Mouse (Mus musculus): Measurements from ENCODE around the gene Tekt4. TPM values are rescaled to one million over a fixed set of nuclear protein-coding genes. Genes with fewer than 3 reads are reported as not detected.
A peak's percentile ranks its signal among the peaks of the same experiment; 100 is the strongest.

The Tekt4 gene
- polyA plus RNA-seq, 1 experiment from 2014 or later: 0.55 TPM

DNA sequence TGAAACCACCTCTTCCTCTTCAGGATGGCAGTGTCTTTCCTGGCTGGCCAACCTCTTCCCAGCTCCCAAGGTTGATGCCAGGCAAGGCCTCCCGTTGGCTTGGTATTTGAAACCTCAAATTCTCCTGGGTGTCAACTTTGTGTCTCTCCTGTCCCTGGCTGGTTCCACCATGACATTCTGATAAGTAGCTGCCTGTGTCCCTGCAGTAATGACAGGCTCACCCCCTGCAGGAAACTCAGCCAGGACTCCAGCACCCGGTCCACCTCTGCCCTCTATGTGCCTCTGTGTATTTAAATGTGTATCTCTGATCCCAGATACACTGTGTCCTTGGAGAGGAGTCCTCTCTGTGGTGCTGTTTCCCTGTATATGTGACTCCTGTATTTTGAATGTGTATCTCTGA lies 11.8 kb downstream of the Tekt4 start:
- Histone ChIP-seq H3K9me3 (no peaks in the 10 kb centered on the region), H3K27ac (peak overlapping the region; percentile 94), H3K36me3 (no peaks in the 10 kb centered on the region), H3K27me3 (ENCODE audit: insufficient read depth, poor library complexity, severe bottlenecking) (no peaks in the 10 kb centered on the region), H3K4me3 (no peak overlapping the region), H3K4me1 (peaks cover 94% of the 10 kb centered on the region)
- WGBS: 45% methylated on average over 2 of the region's 2 CpGs
- no peak for DNase-seq (ENCODE audit: low spot score)

- Histone ChIP-seq H3K27ac (peak overlapping the region; percentile 54), H3K4me1 (peaks cover 96% of the 10 kb centered on the region), H3K27me3 (ENCODE audit: insufficient read depth, poor library complexity, severe bottlenecking) (peaks cover 7% of the 10 kb centered on the region), H3K9me3 (no peaks in the 10 kb centered on the region), H3K36me3 (no peaks in the 10 kb centered on the region), H3K4me3 (no peak overlapping the region)
- WGBS: 18% methylated on average over 6 of the region's 6 CpGs
- DNase-seq (ENCODE audit: low spot score): no peak
These were observed 13.4 kb downstream of the Tekt4 start for GRCm38 (mm10) chr17:25467781-25468180.

GRCm38 (mm10) chr17:25468301-25468700 lies 13.9 kb downstream of the Tekt4 start:
- 41% methylated on average over 6 of the region's 6 CpGs for WGBS
- DNase-seq (ENCODE audit: low spot score): no peak
- no peaks in the 10 kb centered on the region for H3K9me3 ChIP-seq
- H3K4me3 ChIP-seq: no peak overlapping the region
- peak overlapping the region; percentile 54 for H3K27ac ChIP-seq
- peaks cover 12% of the 10 kb centered on the region for H3K27me3 ChIP-seq (ENCODE audit: insufficient read depth, poor library complexity, severe bottlenecking)
- no peaks in the 10 kb centered on the region for H3K36me3 ChIP-seq
- peaks cover 91% of the 10 kb centered on the region for H3K4me1 ChIP-seq

DNA sequence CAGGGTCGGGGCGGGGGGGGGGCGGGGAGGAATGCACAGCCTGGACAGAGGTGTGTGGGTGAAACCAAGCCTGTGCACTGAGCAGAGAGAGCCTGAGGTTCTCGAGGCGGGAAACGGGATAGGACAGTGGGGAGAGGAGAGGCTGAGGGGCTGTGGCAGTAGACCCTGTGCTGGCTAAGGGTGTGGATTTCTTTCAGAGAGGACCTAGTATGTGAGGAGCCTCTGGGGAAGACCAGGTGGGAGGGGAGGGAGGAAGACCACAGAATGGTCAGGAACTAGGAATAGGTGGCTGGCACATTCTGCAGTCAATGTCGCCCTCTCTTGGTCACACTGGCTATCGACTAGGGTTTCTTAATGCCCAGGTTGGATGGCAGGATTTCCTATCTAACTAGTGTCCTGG lies 15.4 kb downstream of the Tekt4 start:
- Histone ChIP-seq H3K9me3 (no peaks in the 10 kb centered on the region), H3K36me3 (no peaks in the 10 kb centered on the region), H3K4me1 (peaks cover 86% of the 10 kb centered on the region), H3K27me3 (ENCODE audit: insufficient read depth, poor library complexity, severe bottlenecking) (peaks cover 25% of the 10 kb centered on the region), H3K27ac (peak overlapping the region; percentile 54; the same call in 1 of the 2 replicates), H3K4me3 (no peak overlapping the region)
- DNase-seq (ENCODE audit: low spot score): no peak
- 35% methylated on average over 8 of the region's 8 CpGs for WGBS

GRCm38 (mm10) chr17:25471418-25471817 lies 17.0 kb downstream of the Tekt4 start:
- no peak for DNase-seq (ENCODE audit: low spot score)
- no peaks in the 10 kb centered on the region for H3K36me3 ChIP-seq
- no peaks in the 10 kb centered on the region for H3K9me3 ChIP-seq
- peaks cover 39% of the 10 kb centered on the region for H3K27me3 ChIP-seq (ENCODE audit: insufficient read depth, poor library complexity, severe bottlenecking)
- peaks cover 82% of the 10 kb centered on the region for H3K4me1 ChIP-seq
- peak overlapping the region; percentile 19 for H3K27ac ChIP-seq
- WGBS: 39% methylated on average over 8 of the region's 8 CpGs
- peak overlapping the region; percentile 34 for H3K4me3 ChIP-seq

GRCm38 (mm10) chr17:25472044-25472443 lies 17.6 kb downstream of the Tekt4 start:
- H3K4me1 ChIP-seq: peaks cover 82% of the 10 kb centered on the region

DNA sequence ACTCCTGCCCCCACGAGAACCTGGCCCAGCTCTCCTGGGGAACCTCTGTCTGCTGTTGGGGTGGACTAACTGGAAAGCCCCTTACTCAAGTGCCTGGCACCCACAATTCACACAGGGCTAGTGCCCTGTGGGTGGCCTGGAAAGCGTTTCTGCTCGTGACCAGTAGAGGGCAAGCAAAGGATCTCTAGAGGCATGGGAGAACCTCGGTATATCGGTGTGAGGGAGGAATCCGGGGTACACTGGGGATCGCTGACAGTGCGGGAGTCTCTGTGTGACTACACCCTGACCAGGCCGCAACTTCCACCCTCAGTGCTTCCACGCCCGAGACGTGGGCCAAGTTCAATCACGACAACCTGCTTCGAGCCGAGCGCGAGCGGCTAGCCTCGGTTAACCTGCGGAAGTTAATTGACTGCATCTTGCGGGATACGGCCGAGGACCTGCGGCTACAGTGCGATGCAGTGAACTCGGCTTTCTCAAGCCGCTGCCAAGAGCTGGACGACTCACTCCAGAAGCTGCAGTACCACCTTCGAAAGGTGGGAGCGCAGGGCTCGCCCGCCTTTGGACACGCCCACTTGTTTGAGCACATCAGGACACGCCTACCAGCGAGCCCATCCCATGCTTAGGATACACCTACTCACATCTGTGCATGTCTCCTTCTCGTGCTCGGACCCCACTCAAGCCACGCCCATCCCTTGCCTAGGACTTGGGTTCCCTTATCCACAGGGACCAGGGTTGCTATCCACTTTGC lies 20.1 kb downstream of the Tekt4 start:
- Histone ChIP-seq H3K36me3 (no peaks in the 10 kb centered on the region), H3K4me3 (peak overlapping the region; percentile 59), H3K27ac (no peak overlapping the region), H3K27me3 (ENCODE audit: insufficient read depth, poor library complexity, severe bottlenecking) (peaks cover 65% of the 10 kb centered on the region), H3K4me1 (peaks cover 80% of the 10 kb centered on the region), H3K9me3 (no peaks in the 10 kb centered on the region)
- peak; percentile 92 for DNase-seq (ENCODE audit: low spot score)
- WGBS: 2% methylated on average over 38 of the region's 38 CpGs

More at GRCm38 (mm10) chr17:25472044-25472443, 17.6 kb downstream of the Tekt4 start:
- no peaks in the 10 kb centered on the region for H3K36me3 ChIP-seq
- DNase-seq (ENCODE audit: low spot score): no peak
- H3K27me3 ChIP-seq (ENCODE audit: insufficient read depth, poor library complexity, severe bottlenecking): peaks cover 46% of the 10 kb centered on the region
- WGBS: 30% methylated on average over 14 of the region's 14 CpGs
- no peaks in the 10 kb centered on the region for H3K9me3 ChIP-seq
- H3K4me3 ChIP-seq: peak overlapping the region; percentile 34
- H3K27ac ChIP-seq: peak overlapping the region; percentile 19

DNA sequence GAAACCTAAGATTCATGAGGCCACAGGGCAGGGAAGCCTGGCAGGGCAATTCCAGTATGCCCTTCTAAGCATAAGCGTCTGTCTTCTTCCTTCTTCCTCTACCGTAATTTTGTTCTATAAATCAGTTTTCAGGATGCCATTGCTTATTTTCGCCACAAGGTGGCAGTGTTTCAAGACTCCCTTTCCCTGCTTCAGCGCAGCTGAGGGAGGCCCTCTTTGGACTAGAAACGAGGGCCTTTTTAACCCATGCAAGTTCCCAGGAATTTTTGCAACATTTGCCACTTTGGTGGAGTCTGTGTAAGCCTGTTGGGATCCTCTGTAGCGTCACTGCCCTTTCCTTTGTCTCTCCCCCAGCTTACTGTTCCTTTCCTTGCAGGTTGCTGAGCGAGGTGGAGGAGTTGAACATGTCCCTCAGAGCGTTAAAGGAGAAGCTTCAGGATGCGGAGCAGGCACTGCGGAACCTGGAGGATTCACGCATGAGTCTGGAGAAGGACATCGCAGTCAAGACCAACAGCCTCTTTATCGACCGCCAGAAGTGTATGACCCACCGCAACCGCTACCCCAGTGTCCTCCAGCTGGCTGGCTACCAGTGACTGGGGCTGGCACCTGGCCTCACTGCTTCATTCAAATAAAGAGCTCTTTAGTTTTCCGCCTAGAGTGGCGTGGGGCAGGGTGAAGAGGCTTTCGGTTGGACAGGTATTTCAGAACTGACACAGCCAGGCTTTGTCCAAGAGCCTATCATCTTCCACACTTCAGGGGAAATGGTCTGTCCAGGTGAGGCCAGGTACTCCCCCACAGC lies 21.7 kb downstream of the Tekt4 start:
- no peak for DNase-seq (ENCODE audit: low spot score)

GRCm38 (mm10) chr17:25480152-25480551 lies 25.7 kb downstream of the Tekt4 start:
- peaks cover 65% of the 10 kb centered on the region for H3K27me3 ChIP-seq (ENCODE audit: insufficient read depth, poor library complexity, severe bottlenecking)
- H3K9me3 ChIP-seq: no peaks in the 10 kb centered on the region
- H3K27ac ChIP-seq: peak overlapping the region; percentile 80
- peaks cover 72% of the 10 kb centered on the region for H3K4me1 ChIP-seq
- DNase-seq (ENCODE audit: low spot score): no peak
- WGBS: 40% methylated on average over 8 of the region's 8 CpGs
- no peaks in the 10 kb centered on the region for H3K36me3 ChIP-seq
- no peak overlapping the region for H3K4me3 ChIP-seq

More for the DNA sequence above, 21.7 kb downstream of the Tekt4 start:
- H3K27ac ChIP-seq: peak overlapping the region; percentile 23; the same call in 1 of the 2 replicates
- H3K9me3 ChIP-seq: no peaks in the 10 kb centered on the region
- peaks cover 81% of the 10 kb centered on the region for H3K4me1 ChIP-seq
- WGBS: 36% methylated on average over 19 of the region's 19 CpGs
- H3K27me3 ChIP-seq (ENCODE audit: insufficient read depth, poor library complexity, severe bottlenecking): peaks cover 68% of the 10 kb centered on the region
- H3K4me3 ChIP-seq: no peak overlapping the region
- H3K36me3 ChIP-seq: no peaks in the 10 kb centered on the region

- Histone ChIP-seq H3K27ac (peak overlapping the region; percentile 80), H3K4me3 (no peak overlapping the region), H3K4me1 (peaks cover 72% of the 10 kb centered on the region), H3K9me3 (no peaks in the 10 kb centered on the region), H3K36me3 (no peaks in the 10 kb centered on the region), H3K27me3 (ENCODE audit: insufficient read depth, poor library complexity, severe bottlenecking) (peaks cover 65% of the 10 kb centered on the region)
- 30% methylated on average over 4 of the region's 4 CpGs for WGBS
- peak; percentile 82 for DNase-seq (ENCODE audit: low spot score)
These were observed 26.4 kb downstream of the Tekt4 start for GRCm38 (mm10) chr17:25480820-25481219.

GRCm38 (mm10) chr17:25482092-25482491 lies 27.7 kb downstream of the Tekt4 start:
- Histone ChIP-seq H3K4me1 (peaks cover 63% of the 10 kb centered on the region), H3K27ac (peak overlapping the region; percentile 80; the same call in 1 of the 2 replicates), H3K36me3 (no peaks in the 10 kb centered on the region)

GRCm38 (mm10) chr17:25497013-25497412 lies 42.6 kb downstream of the Tekt4 start, which contains the start of gene Sstr5:
TSS of gene Sstr5 (minus strand) at chr17:25497288.
- WGBS: 1% methylated on average over 17 of the region's 28 CpGs
- H3K27me3 ChIP-seq (ENCODE audit: insufficient read depth, poor library complexity, severe bottlenecking): peaks cover 87% of the 10 kb centered on the region
- no peaks in the 10 kb centered on the region for H3K36me3 ChIP-seq
- H3K9me3 ChIP-seq: no peaks in the 10 kb centered on the region
- peak within 1 kb of the TSS; percentile 65 for H3K27ac ChIP-seq
- H3K4me3 ChIP-seq: peak within 1 kb of the TSS; percentile 57
- DNase-seq (ENCODE audit: low spot score): no peak
- H3K4me1 ChIP-seq: peaks cover 42% of the 10 kb centered on the region

More at GRCm38 (mm10) chr17:25482092-25482491, 27.7 kb downstream of the Tekt4 start:
- DNase-seq (ENCODE audit: low spot score): no peak
- no peak overlapping the region for H3K4me3 ChIP-seq
- 79% methylated on average over 6 of the region's 6 CpGs for WGBS
- peaks cover 55% of the 10 kb centered on the region for H3K27me3 ChIP-seq (ENCODE audit: insufficient read depth, poor library complexity, severe bottlenecking)
- H3K9me3 ChIP-seq: no peaks in the 10 kb centered on the region

- Histone ChIP-seq H3K4me3 (no peak overlapping the region), H3K27me3 (ENCODE audit: insufficient read depth, poor library complexity, severe bottlenecking) (peaks cover 66% of the 10 kb centered on the region), H3K27ac (no peak overlapping the region), H3K36me3 (no peaks in the 10 kb centered on the region), H3K4me1 (peaks cover 22% of the 10 kb centered on the region), H3K9me3 (no peaks in the 10 kb centered on the region)
- WGBS: 63% methylated on average over 4 of the region's 4 CpGs
- DNase-seq (ENCODE audit: low spot score): no peak
These were observed 48.2 kb downstream of the Tekt4 start for GRCm38 (mm10) chr17:25502599-25502998.

Measured in heart, embryonic 10.5 days (tissue).